Mouse (Mus musculus) spleen, adult 12 weeks (tissue): Measurements from ENCODE around the gene Grin2c.

Source experiments
- DNase-seq: peaks from one replicate; pipeline ENCODE4 v3.0.0; 2022; ENCODE audit warnings: low spot score

The Grin2c gene

GRCm38 (mm10) chr11:115267061-115267883 is at the start of gene Grin2c:
TSS of gene Grin2c (minus strand) at chr11:115267243.
- DNase-seq, result no peak

- no peak for DNase-seq
Measured at GRCm38 (mm10) chr11:115314249-115314648, 47.2 kb upstream of the Grin2c start.

DNA sequence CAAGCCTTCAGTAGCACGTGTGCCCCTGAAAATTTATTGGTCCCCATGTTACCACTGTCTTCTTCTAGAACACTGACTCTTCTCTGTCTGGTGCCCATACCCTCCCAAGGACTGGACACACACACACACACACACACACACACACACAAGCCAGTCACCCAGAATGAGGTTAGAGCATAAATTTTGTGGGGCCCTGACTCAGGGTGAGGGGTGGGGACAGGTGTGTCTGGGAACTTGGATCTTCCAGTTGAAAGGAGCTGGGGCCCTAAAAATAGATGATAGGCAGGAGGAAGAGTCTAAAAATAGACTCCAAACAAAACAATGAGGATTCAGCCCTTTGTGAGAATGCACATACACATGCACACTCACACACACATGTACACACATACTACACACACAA is 41.7 kb upstream of the Grin2c start:
- DNase-seq, result no peak

DNA sequence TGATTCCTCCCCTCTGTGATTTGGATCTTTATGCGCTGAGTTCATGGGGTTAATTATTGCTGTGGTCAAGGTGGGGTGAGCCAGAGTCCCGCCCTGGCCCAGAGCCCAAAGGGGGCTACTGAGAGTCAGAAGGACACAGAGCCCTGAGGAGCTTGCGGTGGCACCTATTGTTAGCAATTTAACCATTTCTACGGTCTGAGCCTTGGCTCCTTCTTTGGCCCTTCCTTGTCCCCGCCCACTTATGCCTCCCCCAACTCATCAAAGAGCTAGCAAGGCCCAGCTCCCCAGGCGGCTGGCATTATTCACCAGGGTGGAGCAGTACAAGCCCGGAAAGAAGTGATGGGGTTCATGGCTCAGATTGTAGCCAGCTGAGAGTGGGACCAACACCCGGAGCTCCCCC is 39.8 kb upstream of the Grin2c start, which contains the start of gene Otop2:
Gene Otop2 (plus strand): TSS at position 301 of the 400 bp plus-strand sequence.
- DNase-seq, result no peak

DNA sequence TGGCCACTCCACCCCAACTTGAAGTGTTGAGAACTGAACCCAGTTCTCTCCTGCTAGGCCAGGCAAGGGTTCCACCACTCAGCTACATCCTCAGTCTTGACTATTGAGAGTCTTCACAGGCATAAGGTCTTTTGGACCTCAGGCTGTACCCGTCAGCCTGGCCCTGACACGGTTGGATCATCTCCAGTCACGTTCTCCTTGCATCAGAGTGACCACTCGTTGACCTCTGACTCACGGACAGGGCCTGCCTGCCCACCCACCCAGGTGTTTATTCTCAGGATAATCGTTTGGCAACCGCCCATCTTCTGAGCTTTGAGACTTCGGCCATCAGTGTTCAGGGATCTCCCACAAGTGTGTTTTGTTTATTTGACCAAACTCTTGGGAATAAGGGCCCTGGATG is 36.1 kb upstream of the Grin2c start:
- DNase-seq, result no peak

DNA sequence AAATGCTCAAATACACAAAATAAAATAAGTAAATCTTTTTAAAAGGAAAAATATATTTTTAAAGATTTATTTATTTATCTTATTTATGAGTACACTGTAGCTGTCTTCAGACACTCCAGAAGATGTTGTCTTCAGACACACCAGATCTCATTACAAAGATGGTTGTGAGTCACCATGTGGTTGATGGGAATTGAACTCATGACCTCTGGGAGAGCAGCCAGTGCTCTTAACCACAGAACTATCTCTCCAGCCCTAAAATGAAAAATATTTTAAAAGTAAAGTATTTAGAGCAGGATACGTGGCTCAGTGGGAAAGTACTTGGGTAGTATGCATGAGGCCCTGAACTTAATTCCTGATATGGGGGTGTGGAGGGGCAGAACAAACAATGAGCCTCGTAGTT is 34.3 kb upstream of the Grin2c start:
- DNase-seq, result no peak

- DNase-seq, result no peak
Measured at GRCm38 (mm10) chr11:115300745-115301144, 33.7 kb upstream of the Grin2c start.

- no peak for DNase-seq
Measured at GRCm38 (mm10) chr11:115298160-115298559, 31.1 kb upstream of the Grin2c start.

GRCm38 (mm10) chr11:115297214-115297826 is 30.3 kb upstream of the Grin2c start, which contains the start of gene Fads6:
TSS of gene Fads6 (minus strand) at chr11:115297663.
- DNase-seq, result no peak

DNA sequence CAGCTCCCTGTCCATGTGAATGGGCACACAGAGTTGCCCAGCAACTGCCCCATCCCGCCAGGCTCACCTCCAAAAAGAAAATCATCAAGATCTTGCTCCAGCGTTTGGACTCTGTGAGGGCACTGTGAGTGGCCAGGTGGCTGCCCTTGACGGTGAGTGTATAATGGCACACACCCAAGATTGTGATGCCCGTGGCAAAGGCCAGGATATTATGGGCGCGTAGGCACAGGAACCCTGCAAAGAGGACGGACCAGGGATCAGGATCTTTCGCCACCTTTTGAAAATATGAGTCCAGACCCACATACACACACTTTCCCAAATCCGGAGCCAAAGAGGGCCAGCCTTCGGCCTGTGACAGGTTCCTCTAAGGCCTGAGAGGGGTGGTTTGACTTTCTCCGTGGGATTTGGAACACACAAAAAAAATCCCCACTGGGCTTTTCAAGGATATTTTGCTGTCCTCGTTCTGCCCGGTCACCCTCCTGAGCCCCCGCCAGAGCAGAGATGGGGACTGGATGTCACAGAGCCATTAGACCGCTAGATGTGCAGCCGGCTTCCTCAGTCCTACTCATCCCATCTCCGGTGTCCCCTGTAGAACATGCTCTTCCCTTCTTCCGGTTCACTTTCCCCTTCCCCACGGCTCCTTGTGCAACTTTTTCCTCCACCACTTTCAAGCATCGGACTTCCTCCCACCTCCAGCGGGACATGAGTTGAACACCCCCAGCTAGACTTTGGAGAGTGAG is 29.6 kb upstream of the Grin2c start:
- no peak for DNase-seq

GRCm38 (mm10) chr11:115295939-115296338 is 28.9 kb upstream of the Grin2c start:
- DNase-seq, result no peak

GRCm38 (mm10) chr11:115292631-115293375 is 25.8 kb upstream of the Grin2c start:
- no peak for DNase-seq

- no peak for DNase-seq
Measured at GRCm38 (mm10) chr11:115291503-115291902, 24.5 kb upstream of the Grin2c start.

DNA sequence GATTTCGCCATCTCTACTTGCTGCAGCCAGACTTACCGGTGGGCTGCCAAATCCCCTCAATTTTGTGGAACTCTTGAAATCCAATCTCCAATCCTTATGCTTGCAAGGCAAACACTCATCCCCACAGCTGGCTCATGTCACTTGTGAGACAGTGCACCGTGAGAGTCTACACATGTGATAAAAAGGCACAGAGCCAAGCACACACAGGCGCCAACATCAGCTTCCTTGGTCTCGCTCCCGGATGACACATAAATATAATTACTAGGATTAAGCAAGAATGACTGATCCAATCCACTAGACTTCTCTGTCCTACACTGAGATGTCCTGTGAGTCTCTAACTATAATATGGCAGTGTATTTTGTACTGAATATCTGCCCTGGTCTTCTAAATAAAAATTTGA is 23.9 kb upstream of the Grin2c start:
- no peak for DNase-seq

DNA sequence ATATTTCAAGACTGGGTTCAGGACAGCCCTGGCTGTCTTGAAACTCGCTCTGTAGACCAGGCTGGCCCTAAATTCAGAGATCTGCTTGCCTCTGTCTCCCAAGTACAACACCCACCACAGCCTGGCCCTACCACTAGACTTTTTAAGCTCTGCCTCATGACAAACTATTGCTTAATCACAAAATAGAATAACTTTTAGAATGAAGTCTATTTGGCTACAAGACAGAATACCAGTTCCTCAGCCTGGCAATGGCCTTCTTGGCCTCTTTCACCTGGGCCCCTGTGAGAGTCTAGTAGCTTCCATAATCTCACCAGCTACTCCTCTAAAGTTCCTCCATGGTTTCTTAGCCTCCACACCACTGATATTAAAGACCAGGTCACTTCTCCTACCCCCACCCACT is 23.3 kb upstream of the Grin2c start:
- no peak for DNase-seq

GRCm38 (mm10) chr11:115289885-115290284 is 22.8 kb upstream of the Grin2c start:
- DNase-seq, result no peak

DNA sequence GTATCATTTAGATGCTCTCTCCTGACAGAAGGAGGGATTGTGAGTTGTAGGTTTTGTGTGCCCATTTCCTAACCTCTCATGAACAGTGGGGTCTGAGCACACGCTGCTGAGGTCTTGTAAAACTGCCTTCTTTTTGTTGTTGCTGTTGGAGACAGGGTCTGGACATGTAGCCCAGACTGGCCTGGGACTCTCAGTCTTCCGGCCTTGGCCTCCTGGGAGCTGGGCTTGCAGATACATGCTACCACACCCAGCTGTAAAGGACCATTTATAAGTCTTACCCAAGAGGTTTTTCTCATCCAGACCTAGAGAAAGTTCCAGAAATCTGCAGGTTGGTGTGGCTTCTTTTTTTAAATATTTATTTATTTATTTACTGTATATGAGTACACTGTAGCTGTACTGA is 21.3 kb upstream of the Grin2c start:
- no peak for DNase-seq

DNA sequence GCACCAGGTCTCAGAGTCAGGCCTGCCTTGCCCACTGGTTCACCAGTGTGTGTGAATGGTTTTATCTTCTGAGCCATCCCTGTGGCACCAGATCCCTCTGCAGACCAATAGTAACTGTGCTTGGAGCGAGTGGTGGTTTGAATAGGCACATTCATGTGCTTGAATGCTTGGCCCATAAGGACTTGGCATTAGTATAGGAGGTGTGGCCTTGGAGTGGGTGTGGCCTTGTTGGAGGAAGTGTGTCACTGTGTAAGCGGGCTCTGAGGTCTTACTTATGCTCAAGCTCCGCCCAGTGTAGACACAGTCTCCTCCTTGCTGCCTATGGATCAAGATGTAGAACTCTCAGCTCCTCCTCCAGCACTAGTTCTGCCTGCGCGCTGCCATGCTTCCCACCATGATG is 20.3 kb upstream of the Grin2c start:
- DNase-seq, result no peak

DNA sequence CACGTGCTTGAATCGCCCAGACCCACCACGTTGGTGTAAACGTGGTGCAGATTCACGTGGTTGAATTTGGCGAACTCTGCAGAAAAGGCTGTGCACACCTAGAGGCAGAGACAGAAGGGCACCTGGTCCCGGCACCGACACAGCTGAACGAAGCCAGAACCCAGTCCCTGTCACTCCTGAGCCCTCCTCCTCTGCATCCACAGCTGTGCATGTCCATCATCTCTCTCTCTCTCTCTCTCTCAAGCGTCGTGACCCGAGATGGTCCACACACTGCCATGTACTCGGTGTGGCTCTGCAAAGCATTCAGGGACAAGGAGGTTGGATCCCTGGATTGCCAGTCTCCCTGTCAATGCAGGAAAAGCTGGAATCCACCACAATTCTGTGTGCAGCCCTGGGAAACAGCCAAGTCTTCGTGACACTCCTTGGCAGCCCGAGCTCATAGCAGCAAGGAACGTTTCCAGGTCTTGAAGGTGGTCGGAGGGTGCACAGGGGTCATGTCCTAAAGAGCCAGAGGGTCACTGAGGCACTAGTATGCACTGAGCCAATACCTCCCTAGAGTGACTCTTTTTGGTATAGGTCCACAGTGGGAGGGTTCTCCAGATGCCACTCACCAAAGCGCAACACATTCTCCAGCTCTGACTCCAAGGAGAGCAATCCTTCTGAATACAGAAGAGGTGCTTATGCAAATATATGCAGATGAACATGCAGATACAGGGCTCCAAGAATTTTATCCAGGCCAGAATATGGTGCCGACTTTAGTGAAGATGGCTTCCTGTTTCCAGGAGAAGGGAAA is 19.4 kb upstream of the Grin2c start:
- DNase-seq, result no peak

GRCm38 (mm10) chr11:115285282-115285681 is 18.2 kb upstream of the Grin2c start:
- no peak for DNase-seq

DNA sequence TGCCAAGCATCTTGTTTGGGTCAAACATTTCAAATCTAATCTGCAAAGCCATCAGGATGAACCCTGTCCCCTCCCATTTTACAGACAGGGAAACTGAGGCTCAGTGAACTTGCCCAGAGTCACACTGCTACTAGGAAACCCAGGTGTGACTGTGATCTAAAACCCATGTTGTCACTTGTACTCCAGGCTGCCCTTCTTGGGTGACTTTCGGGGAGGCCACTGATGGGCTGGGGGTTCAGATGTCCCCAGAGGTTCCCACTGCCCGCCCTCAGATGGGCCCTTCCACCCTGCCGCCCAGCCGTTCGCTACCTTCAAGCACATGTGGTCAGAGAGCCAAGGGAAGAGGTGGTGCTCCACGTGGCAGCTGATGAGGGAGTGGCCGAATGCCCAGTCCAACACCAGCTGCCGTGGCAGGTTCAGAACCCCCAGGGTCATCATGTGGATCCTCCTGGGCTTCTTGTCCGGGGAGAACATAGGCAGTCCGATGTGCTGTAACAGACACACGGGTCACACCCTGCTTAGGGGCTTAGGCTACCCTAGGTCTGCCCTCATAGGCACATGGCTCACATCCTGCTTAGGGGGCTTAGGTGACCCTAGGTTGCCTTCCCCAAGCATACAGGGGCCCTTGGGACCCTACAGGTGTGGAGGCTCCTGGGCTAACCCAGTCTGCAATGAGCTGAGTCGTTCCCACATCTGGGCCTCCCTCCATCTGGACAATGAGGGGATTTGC is 17.0 kb upstream of the Grin2c start:
- no peak for DNase-seq
